Mouse (Mus musculus): ENCODE results near the gene Ccnt2. TPM values are rescaled to one million over a fixed set of nuclear protein-coding genes. Genes with fewer than 3 reads are reported as not detected.
A peak's percentile ranks its signal among the peaks of the same experiment; 100 is the strongest.

Gene Ccnt2
- polyA plus RNA-seq, 1 experiment from 2014 or later, result 17.7 TPM

DNA sequence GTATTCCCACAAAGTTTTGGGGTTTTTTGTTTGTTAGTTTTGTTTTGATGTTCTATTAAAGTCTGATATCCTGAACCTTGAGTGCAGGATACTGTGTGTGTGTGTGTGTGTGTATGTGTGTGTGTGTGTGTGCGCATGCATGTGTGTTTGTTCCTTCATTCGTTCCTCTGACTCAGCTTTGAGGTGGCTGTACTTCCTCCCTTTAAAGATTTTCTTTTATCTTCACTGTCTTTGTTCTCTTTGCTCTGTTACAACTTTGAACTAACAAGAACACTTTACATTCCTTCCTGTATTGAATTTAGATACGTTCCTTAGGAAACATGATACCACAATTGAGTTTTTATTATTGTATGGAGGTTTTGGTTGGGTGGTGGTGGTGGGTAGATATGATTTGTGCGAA lies 22.4 kb downstream of the Ccnt2 start:
- peaks cover 36% of the 10 kb centered on the region for H3K36me3 ChIP-seq (ENCODE audit: control insufficient read depth, insufficient read depth)
- H3K9me3 ChIP-seq (ENCODE audit: control insufficient read depth), result no peaks in the 10 kb centered on the region
- H3K9ac ChIP-seq (ENCODE audit: low read depth, low read length), result no peak overlapping the region
- no peak for TF ChIP-seq CTCF (IDR thresholded peaks at IDR 0.05; ENCODE audit: low read depth)
- 69% methylated on average over 4 of the region's 4 CpGs for WGBS
- H3K27me3 ChIP-seq (replicated peaks; ENCODE audit: control insufficient read depth, insufficient read depth, low read length), result no peaks in the 10 kb centered on the region
- H3K4me1 ChIP-seq (replicated peaks; ENCODE audit: control insufficient read depth, insufficient read depth, low read length), result no peaks in the 10 kb centered on the region
- no peak overlapping the region for H3K27ac ChIP-seq (ENCODE audit: low read depth, low read length)
- H3K4me3 ChIP-seq (ENCODE audit: low read depth, low read length), result no peak overlapping the region
- H3K4me2 ChIP-seq (replicated peaks; ENCODE audit: low read depth), result no peak overlapping the region
- ATAC-seq, result no peak

DNA sequence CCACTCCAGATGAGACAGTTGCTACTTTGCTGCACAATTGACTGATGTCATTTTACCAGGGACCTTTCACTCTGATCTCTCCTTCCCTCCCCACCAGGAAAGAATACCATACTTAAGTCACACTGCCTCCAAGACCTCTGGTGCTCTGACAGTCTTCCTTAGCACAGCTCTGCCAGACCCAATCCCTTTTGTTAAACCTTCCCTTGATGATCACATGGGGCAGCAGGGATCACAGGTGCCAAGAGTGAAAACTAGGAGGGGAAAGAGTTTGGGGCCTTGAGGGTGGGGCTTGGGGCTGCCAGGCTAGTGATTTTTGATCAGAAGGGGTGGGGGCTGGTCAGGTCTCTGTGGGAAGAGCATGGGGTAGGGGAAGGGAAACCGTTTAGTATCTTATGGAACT lies 22.8 kb downstream of the Ccnt2 start:
- Histone ChIP-seq H3K27ac (ENCODE audit: low read depth, low read length) (no peak overlapping the region), H3K4me3 (ENCODE audit: low read depth, low read length) (no peak overlapping the region), H3K36me3 (ENCODE audit: control insufficient read depth, insufficient read depth) (peaks cover 40% of the 10 kb centered on the region), H3K4me2 (replicated peaks; ENCODE audit: low read depth) (no peak overlapping the region), H3K27me3 (replicated peaks; ENCODE audit: control insufficient read depth, insufficient read depth, low read length) (no peaks in the 10 kb centered on the region), H3K4me1 (replicated peaks; ENCODE audit: control insufficient read depth, insufficient read depth, low read length) (no peaks in the 10 kb centered on the region), H3K9ac (ENCODE audit: low read depth, low read length) (no peak overlapping the region), H3K9me3 (ENCODE audit: control insufficient read depth) (no peaks in the 10 kb centered on the region)
- ATAC-seq, result no peak
- no peak for TF ChIP-seq CTCF (IDR thresholded peaks at IDR 0.05; ENCODE audit: low read depth)
- WGBS, result 72% methylated on average over 1 of the region's 1 CpGs

DNA sequence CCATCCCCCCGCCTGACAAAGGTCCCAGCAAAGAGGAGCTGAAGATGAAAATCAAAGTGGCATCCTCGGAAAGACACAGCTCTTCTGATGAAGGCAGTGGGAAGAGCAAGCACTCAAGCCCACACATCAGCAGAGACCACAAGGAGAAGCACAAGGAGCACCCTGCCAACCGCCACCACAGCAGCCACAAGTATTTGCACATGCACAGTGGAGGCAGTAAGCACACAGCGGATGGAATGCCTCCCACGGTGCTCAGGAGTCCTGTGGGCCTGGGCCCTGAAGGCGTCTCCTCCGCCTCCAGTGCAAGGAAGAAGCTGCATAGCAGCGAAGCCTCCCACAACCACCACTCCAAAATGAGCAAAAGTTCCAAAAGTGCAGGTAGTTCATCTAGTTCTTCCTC lies 29.0 kb downstream of the Ccnt2 start:
- Histone ChIP-seq H3K4me3 (ENCODE audit: low read depth, low read length) (no peak overlapping the region), H3K36me3 (ENCODE audit: control insufficient read depth, insufficient read depth) (peaks cover 63% of the 10 kb centered on the region), H3K4me2 (replicated peaks; ENCODE audit: low read depth) (no peak overlapping the region), H3K27ac (ENCODE audit: low read depth, low read length) (no peak overlapping the region; the same call in 1 of the 2 replicates), H3K4me1 (replicated peaks; ENCODE audit: control insufficient read depth, insufficient read depth, low read length) (no peaks in the 10 kb centered on the region), H3K9ac (ENCODE audit: low read depth, low read length) (no peak overlapping the region), H3K9me3 (ENCODE audit: control insufficient read depth) (no peaks in the 10 kb centered on the region), H3K27me3 (replicated peaks; ENCODE audit: control insufficient read depth, insufficient read depth, low read length) (no peaks in the 10 kb centered on the region)
- WGBS, result 83% methylated on average over 8 of the region's 8 CpGs
- TF ChIP-seq CTCF (IDR thresholded peaks at IDR 0.05; ENCODE audit: low read depth), result no peak
- no peak for ATAC-seq

DNA sequence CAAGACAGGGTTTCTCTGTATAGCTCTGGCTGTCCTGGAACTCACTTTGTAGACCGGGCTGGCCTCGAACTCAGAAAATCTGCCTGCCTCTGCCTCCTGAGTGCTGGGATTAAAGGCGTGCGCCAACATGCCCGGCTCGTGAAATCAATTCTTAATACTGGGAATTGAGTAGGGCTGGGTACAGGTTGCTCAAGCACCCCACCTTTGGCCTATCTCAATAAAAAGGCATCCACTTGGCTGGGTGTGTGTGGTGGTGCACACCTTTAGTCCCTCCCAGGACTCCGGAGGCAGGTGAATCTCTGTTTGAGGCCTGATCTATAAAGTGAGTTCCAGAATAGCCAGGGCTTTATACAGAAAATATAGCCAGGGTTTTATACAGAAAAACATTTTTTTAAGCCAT lies 34.7 kb downstream of the Ccnt2 start:
- ATAC-seq, result 0 out of 2 replicates have a peak, but pooled peaks have one; percentile 54
- Histone ChIP-seq H3K36me3 (ENCODE audit: control insufficient read depth, insufficient read depth) (peaks cover 19% of the 10 kb centered on the region; the same call in 1 of the 2 replicates), H3K9me3 (ENCODE audit: control insufficient read depth) (no peaks in the 10 kb centered on the region), H3K4me2 (replicated peaks; ENCODE audit: low read depth) (no peak overlapping the region), H3K4me3 (ENCODE audit: low read depth, low read length) (no peak overlapping the region), H3K4me1 (replicated peaks; ENCODE audit: control insufficient read depth, insufficient read depth, low read length) (no peaks in the 10 kb centered on the region), H3K27ac (ENCODE audit: low read depth, low read length) (no peak overlapping the region), H3K27me3 (replicated peaks; ENCODE audit: control insufficient read depth, insufficient read depth, low read length) (no peaks in the 10 kb centered on the region), H3K9ac (ENCODE audit: low read depth, low read length) (no peak overlapping the region)
- 72% methylated on average over 7 of the region's 7 CpGs for WGBS
- TF ChIP-seq CTCF (IDR thresholded peaks at IDR 0.05; ENCODE audit: low read depth), result no peak

DNA sequence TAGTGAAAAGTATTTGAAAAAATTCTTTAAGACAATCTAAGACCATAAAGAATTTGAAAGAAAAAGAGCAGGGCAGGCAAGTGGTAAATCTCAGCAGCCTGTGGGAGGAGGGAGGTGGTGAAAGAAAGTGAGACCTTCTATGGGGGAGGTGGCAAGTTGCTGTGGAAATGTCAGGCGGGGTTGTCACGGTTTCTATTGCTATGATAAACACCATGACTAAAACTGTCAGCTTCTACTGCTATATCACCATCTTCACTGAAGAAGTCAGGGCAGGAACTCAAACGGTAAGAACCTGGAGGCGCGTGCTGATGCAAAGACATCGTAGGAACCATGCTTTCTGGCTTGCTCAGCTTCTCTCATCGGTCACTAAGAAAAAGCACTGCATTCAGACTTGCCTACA lies 39.0 kb downstream of the Ccnt2 start:
- no peak for TF ChIP-seq CTCF (IDR thresholded peaks at IDR 0.05; ENCODE audit: low read depth)
- 66% methylated on average over 7 of the region's 7 CpGs for WGBS
- no peaks in the 10 kb centered on the region for H3K27me3 ChIP-seq (replicated peaks; ENCODE audit: control insufficient read depth, insufficient read depth, low read length)
- H3K36me3 ChIP-seq (ENCODE audit: control insufficient read depth, insufficient read depth), result no peaks in the 10 kb centered on the region
- no peak overlapping the region for H3K4me3 ChIP-seq (ENCODE audit: low read depth, low read length)
- no peak overlapping the region for H3K9ac ChIP-seq (ENCODE audit: low read depth, low read length)
- no peaks in the 10 kb centered on the region for H3K9me3 ChIP-seq (ENCODE audit: control insufficient read depth)
- H3K4me2 ChIP-seq (replicated peaks; ENCODE audit: low read depth), result no peak overlapping the region
- ATAC-seq, result no peak
- H3K4me1 ChIP-seq (replicated peaks; ENCODE audit: control insufficient read depth, insufficient read depth, low read length), result no peaks in the 10 kb centered on the region
- H3K27ac ChIP-seq (ENCODE audit: low read depth, low read length), result no peak overlapping the region

DNA sequence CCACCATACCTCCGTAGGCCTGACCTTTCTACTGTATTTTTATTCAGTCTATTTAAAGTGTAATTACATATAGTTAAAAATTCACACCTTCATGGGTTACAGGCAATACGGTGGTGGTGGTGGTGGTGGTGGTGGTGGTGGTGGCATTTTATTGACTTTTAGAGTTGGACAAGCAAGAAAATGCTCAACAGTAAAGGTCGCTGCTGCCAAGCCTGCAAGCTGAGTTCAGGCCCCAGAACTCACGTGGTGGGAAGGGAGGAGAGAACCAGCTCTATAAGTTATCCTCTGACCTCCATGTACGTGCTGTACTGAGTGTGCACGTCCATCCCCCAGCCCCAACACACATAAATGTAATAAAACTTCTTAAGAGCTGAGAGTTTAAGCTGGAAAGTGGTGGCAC lies 42.4 kb downstream of the Ccnt2 start:
- WGBS, result 74% methylated on average over 6 of the region's 6 CpGs
- Histone ChIP-seq H3K9me3 (ENCODE audit: control insufficient read depth) (no peaks in the 10 kb centered on the region), H3K4me3 (ENCODE audit: low read depth, low read length) (no peak overlapping the region), H3K27me3 (replicated peaks; ENCODE audit: control insufficient read depth, insufficient read depth, low read length) (no peaks in the 10 kb centered on the region), H3K36me3 (ENCODE audit: control insufficient read depth, insufficient read depth) (no peaks in the 10 kb centered on the region), H3K4me2 (replicated peaks; ENCODE audit: low read depth) (no peak overlapping the region), H3K4me1 (replicated peaks; ENCODE audit: control insufficient read depth, insufficient read depth, low read length) (no peaks in the 10 kb centered on the region), H3K9ac (ENCODE audit: low read depth, low read length) (no peak overlapping the region), H3K27ac (ENCODE audit: low read depth, low read length) (no peak overlapping the region)
- ATAC-seq, result no peak
- no peak for TF ChIP-seq CTCF (IDR thresholded peaks at IDR 0.05; ENCODE audit: low read depth)

DNA sequence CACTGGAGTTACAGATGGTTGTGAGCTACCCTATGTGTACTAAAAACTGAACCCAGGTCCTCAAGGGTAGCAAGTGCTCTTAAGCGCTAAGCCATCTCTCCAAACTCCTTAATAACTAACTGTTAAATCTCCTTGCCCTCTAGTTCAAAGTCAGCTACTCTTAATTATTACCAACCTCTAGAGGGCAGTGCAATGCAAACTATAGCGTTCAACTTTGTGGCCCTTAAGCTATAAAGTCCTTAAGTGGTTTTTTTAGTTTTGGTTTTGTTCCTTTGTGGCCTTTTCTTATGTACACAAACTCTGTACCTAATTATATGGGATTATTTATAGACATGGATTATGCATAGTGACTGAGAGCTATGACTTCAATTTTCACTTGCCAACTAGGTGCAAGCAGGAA lies 53.4 kb downstream of the Ccnt2 start:
- H3K4me2 ChIP-seq (replicated peaks; ENCODE audit: low read depth), result no peak overlapping the region
- H3K9me3 ChIP-seq (ENCODE audit: control insufficient read depth), result no peaks in the 10 kb centered on the region
- H3K27ac ChIP-seq (ENCODE audit: low read depth, low read length), result no peak overlapping the region
- peak; percentile 49; the same call in 1 of the 2 replicates for ATAC-seq
- H3K4me1 ChIP-seq (replicated peaks; ENCODE audit: control insufficient read depth, insufficient read depth, low read length), result no peaks in the 10 kb centered on the region
- H3K9ac ChIP-seq (ENCODE audit: low read depth, low read length), result no peak overlapping the region
- no peaks in the 10 kb centered on the region for H3K27me3 ChIP-seq (replicated peaks; ENCODE audit: control insufficient read depth, insufficient read depth, low read length)
- no peak overlapping the region for H3K4me3 ChIP-seq (ENCODE audit: low read depth, low read length)
- TF ChIP-seq CTCF (IDR thresholded peaks at IDR 0.05; ENCODE audit: low read depth), result peak; percentile 82
- no peaks in the 10 kb centered on the region for H3K36me3 ChIP-seq (ENCODE audit: control insufficient read depth, insufficient read depth)
- WGBS, result 10% methylated on average over 2 of the region's 2 CpGs
